Mouse (Mus musculus) inflammation-experienced regulatory T-cells, adult 6 months (primary cell): Measurements from ENCODE around the gene Nup214. TPM values are rescaled to one million over a fixed set of nuclear protein-coding genes. Genes with fewer than 3 reads are reported as not detected.
A peak's percentile ranks its signal among the peaks of the same experiment; 100 is the strongest.

Source experiments
- ATAC-seq: one replicate; pipeline ENCODE4 v1.8.0; 2017
- polyA plus RNA-seq, 3 experiments: library from polyadenylated mRNA; unstranded; fragments of 100-300 nt; shearing (Covaris generic); gene quantifications; one replicate each; pipeline ENCODE4 v1.2.1; 2017

Nup214 gene
- polyA plus RNA-seq, 3 experiments from 2014 or later = 75.0 to 105 (median 96.0) TPM

- no peak for ATAC-seq
Observed at GRCm38 (mm10) chr2:32046009-32046408, 71.8 kb downstream of the Nup214 start.

GRCm38 (mm10) chr2:32047323-32047722, 73.1 kb downstream of the Nup214 start:
- ATAC-seq = no peak

GRCm38 (mm10) chr2:32051791-32052190, 77.6 kb downstream of the Nup214 start:
- no peak for ATAC-seq

GRCm38 (mm10) chr2:32052418-32052817, 78.2 kb downstream of the Nup214 start:
- no peak for ATAC-seq

- ATAC-seq = no peak
Observed at GRCm38 (mm10) chr2:32055357-32055965, 81.2 kb downstream of the Nup214 start.

GRCm38 (mm10) chr2:32056524-32056923, 82.3 kb downstream of the Nup214 start:
- ATAC-seq = no peak

- ATAC-seq = peak; percentile 69
Observed at GRCm38 (mm10) chr2:32057360-32057759, 83.1 kb downstream of the Nup214 start.

- ATAC-seq = no peak
Observed at GRCm38 (mm10) chr2:32057794-32058193, 83.6 kb downstream of the Nup214 start.

GRCm38 (mm10) chr2:32058241-32058640, 84.0 kb downstream of the Nup214 start:
- no peak for ATAC-seq

GRCm38 (mm10) chr2:32058716-32059115, 84.5 kb downstream of the Nup214 start:
- ATAC-seq = no peak

- ATAC-seq = no peak
Observed at GRCm38 (mm10) chr2:32059613-32060012, 85.4 kb downstream of the Nup214 start.

GRCm38 (mm10) chr2:32060228-32060805, 86.1 kb downstream of the Nup214 start:
- ATAC-seq = no peak

- ATAC-seq = no peak
Observed at GRCm38 (mm10) chr2:32061189-32061588, 87.0 kb downstream of the Nup214 start.

GRCm38 (mm10) chr2:32061722-32062505, 87.7 kb downstream of the Nup214 start:
- no peak for ATAC-seq

GRCm38 (mm10) chr2:32062626-32063410, 88.6 kb downstream of the Nup214 start:
- peak; percentile 74 for ATAC-seq

- no peak for ATAC-seq
Observed at GRCm38 (mm10) chr2:32063451-32064151, 89.4 kb downstream of the Nup214 start.

GRCm38 (mm10) chr2:32064913-32065312, 90.7 kb downstream of the Nup214 start:
- ATAC-seq = no peak

- peak; percentile 62 for ATAC-seq
Observed at GRCm38 (mm10) chr2:32065371-32065791, 91.1 kb downstream of the Nup214 start.

GRCm38 (mm10) chr2:32066005-32066404, 91.8 kb downstream of the Nup214 start:
- no peak for ATAC-seq

GRCm38 (mm10) chr2:32068811-32069607, 94.8 kb downstream of the Nup214 start:
- no peak for ATAC-seq

- ATAC-seq = no peak
Observed at GRCm38 (mm10) chr2:32070747-32071146, 96.5 kb downstream of the Nup214 start.
